Mouse (Mus musculus): ENCODE results near the gene Rnf183.

- TF ChIP-seq CTCF (IDR thresholded peaks at IDR 0.05; ENCODE audit: insufficient read depth, low read length) (no peak), POLR2A (IDR thresholded peaks at IDR 0.05; ENCODE audit: borderline replicate concordance, extremely low read depth, low read depth, low read length) (no peak)
Measured at GRCm38 (mm10) chr4:62406133-62406532, 28.9 kb downstream of the Rnf183 start.

All from lung, adult 2 months (tissue).